Mouse (Mus musculus) layer of hippocampus, adult 9-11 months (tissue): ENCODE data around the gene Cyth1.

ENCODE experiments used
- DNase-seq: peaks from one replicate; pipeline ENCODE4 v3.0.0; 2022

Gene Cyth1

GRCm38 (mm10) chr11:118253447-118254158, 5.2 kb upstream of the Cyth1 start:
- peak; percentile 35 for DNase-seq

- DNase-seq = no peak
Measured at GRCm38 (mm10) chr11:118249012-118249383, 606 bp upstream of the Cyth1 start.

- no peak for DNase-seq
Measured at GRCm38 (mm10) chr11:118247359-118248095, 865 bp downstream of the Cyth1 start.

DNA sequence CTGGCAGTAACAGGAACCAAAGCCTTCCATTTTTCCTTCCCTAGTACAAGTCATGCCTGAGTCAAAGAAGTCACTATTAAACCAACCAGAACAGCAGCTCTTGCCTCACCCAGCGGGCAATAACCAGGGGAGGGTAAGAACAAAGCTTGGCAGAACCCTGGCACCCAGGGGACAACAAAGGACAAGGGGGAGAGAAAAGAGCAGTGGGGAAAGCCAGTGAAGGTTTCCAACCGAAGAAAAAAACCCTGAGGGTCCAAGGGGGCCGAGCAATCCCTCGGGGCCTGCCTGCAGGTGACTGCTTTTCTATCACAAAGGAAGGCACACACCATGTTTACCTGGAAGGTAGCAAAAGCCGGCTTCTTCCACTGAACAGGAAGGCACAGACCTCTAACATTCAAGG, 1.7 kb downstream of the Cyth1 start:
- no peak for DNase-seq

- no peak for DNase-seq
Measured at GRCm38 (mm10) chr11:118245130-118245529, 3.3 kb downstream of the Cyth1 start.

- DNase-seq = no peak
Measured at GRCm38 (mm10) chr11:118243627-118244261, 4.6 kb downstream of the Cyth1 start.

DNA sequence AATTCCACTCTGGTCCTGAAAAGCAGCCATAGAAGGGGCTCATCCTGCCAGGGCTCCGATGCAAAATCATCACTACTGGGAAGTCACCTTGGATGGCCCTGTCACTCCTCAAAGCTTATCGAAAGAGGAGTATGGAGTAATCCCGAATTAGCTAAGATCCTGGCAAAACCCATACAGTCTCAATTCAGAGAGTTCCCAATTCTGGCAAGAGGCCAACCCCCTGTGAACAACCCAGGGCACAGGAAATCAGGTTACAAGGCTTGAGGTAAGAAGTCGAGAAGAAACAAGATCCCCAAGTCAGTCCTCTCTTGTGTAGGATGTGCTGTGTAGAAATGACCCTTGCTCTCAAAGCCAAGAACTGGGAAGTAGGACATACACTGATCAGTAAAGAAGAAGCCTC, 5.9 kb downstream of the Cyth1 start:
- no peak for DNase-seq

- no peak for DNase-seq
Measured at GRCm38 (mm10) chr11:118240388-118240787, 8.0 kb downstream of the Cyth1 start.

DNA sequence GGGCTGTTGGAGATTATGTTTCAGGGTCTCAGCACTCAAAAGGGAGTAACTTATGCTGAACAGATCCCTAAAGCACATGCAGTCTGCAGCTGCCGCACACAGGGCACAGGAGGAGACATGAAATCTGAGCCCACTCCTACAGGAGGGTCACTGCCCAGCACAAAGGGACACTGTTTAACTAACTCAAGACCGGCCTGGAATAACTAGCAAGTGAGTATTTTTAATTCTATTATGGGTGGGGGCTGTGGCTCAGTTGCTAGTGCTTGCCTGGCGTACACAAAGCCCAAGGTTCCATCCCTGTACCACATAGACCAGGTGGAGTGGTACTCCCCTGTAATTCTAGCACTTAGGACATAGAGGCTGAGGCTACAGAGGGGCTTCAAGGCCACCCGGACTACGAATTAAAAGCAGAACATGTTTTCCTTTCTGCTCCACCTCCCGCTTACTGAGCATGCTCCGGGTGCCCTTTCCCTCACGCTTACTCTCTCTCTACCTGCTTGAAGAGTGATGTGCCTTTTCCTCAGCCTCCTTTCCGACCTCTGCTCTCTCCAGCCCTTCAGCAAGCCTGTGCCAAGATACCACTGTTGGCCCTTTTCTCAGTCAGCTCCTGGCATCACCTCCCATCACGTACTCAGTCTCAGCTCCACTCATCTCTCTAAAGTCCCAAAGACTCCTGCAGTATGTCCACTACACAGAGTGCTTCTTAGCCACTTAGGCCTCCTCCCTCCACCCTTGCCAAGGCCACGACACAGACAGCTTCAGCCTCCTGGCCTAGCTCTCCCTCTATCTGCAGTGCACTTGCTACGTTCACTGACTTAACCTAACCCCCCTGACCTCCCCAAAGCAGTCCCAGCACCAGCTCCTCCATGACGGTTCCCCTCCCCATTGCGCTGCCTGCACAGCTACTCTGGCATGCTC, 8.9 kb downstream of the Cyth1 start:
- no peak for DNase-seq

GRCm38 (mm10) chr11:118236520-118237190, 11.7 kb downstream of the Cyth1 start:
- no peak for DNase-seq

DNA sequence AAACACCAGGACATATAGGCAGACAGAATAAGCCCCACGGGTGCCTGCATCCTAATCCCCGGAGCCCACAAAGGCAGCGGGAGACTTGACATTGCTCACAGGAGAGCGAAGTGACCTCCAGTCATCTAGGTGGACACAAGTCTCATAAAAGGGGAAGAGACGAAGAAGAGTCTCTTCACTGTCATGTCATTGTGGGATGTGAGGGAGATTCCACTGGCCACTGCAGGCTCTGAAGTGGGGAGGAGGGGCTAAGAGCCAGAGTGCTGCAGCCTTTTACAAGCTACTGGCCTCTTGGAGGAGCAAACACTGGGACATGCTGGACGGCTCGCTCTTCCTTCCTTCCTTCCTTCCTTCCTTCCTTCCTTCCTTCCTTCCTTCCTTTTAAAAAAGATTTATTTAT, 13.5 kb downstream of the Cyth1 start:
- no peak for DNase-seq

DNA sequence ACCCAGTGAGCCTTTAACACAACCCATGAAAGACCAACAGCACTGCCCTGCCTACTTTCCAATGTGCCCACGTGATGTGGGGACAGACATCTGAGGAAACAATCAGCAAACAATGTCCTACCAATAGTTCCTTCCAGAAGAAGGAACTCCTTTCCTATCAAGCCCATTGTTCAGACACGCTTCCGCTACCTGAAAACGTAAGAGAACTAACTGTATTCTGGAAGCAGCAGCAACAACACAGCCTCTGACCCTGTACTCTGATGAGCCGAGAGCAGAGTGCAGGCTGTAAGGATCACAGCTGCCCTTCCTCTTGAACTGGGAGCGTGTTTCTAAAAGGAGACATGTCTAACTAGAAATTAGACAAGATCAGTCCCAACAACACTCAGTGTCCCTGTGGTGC, 13.9 kb downstream of the Cyth1 start:
- no peak for DNase-seq

DNA sequence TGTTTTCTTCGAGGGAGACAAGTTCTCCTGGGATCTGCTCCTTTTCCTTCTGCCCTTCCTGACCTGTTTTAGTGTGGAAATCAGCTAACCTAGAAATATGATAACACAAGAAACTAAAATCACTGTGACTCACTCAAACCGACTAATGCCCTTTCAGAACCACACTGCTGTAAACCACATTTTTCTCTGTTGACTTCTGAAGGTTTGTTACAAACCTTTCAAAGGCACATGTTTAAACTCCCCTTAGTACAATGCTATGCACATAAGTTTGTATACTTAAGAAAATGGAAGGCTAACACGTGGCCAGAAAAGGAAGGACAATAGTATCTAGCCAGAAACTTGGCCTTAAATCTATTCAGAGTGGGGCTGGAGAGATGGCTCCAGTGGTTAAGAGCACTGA, 14.5 kb downstream of the Cyth1 start:
- DNase-seq = no peak

DNA sequence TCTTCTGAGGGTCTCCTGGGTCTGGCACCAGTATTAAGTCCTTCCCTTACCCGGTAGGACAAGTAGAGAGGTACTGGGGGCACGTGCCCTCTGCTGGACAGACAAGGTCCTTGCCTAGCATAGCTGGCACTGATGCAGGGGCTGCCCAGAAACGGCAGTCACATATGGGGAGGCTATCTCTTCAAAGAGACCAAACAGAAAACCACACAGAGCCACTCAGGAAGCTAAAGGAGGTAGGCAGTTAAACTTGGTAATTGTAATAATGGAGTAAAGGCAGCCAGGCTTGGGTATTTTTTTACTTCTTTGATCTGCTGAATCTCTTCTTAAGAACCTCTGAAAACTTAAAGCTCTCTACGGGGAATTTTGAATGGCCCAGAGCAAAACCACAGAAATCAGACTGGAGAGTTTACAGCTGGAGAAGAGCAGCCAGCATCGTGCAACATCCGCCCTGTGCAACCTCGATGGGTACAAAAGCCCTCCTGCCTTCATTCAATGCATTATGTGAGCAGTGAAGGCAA, 16.0 kb downstream of the Cyth1 start:
- DNase-seq = no peak

DNA sequence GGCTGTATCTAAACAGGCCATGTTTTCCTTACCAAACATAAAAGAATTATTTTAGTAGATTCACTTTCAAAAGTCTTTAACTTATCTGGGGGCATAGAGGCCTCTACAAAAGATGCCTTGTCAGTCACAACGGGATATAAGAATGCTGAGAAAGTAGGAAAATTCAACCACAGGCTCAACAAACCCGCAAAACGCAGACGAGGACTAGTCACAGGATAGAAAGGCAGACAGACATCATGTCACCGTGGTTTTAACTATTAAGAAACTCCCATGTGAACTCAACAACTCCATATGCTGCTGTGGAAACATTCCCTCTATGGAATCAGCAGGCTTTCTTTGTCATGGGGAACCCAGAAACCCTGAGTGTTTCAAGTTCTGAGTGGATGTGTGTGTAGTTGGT, 18.5 kb downstream of the Cyth1 start:
- no peak for DNase-seq

- no peak for DNase-seq
Measured at GRCm38 (mm10) chr11:118227650-118228049, 20.7 kb downstream of the Cyth1 start.

GRCm38 (mm10) chr11:118226850-118227249, 21.5 kb downstream of the Cyth1 start:
- DNase-seq = no peak

- DNase-seq = no peak
Measured at GRCm38 (mm10) chr11:118225862-118226261, 22.5 kb downstream of the Cyth1 start.

DNA sequence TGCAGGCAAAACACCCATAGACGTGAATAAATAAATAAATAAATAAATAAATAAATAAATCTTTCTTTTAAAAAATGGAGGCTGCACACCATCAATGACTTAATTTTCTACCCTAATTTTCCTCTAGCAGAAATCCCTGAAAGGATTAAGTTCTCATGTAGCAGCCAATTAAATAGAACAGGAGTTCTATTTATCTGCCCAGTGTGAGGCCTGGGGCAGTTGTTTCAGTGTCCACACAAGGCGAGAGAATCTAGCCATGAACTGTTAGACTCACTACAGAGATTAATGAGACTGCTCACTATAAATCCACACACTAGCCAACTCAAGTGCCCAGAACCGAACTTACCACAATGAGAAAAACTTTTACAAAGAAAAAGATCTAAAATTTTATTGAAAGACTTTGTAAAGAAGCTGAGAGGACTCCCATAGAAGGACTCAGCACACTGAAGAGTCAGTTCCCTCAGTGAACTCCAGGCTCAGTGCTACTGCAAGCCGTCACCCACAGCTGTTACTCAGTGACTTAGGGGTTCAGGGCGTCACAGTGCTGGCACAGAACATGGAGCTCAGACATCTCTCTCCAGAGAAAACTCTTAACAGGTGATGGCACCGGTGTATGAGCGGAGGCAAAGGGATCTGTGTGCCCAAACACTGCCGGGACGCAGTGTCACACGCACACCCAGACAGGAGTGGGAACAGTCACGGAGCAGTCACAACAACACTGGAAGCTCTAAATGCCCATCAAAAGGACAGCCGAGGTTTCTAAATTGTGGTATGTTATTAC, 23.1 kb downstream of the Cyth1 start:
- no peak for DNase-seq

GRCm38 (mm10) chr11:118223416-118224067, 24.9 kb downstream of the Cyth1 start:
- no peak for DNase-seq

- DNase-seq = no peak
Measured at GRCm38 (mm10) chr11:118222917-118223316, 25.5 kb downstream of the Cyth1 start.
